Mouse (Mus musculus) thymus, adult 2 months (tissue): ENCODE results near the gene Fam20a. TPM values are rescaled to one million over a fixed set of nuclear protein-coding genes. Genes with fewer than 3 reads are reported as not detected.

Source experiments
- DNase-seq: peaks from one replicate; pipeline ENCODE4 v3.0.0; 2021
- H3K27ac ChIP-seq: fragments of 200-500 bp; 2 replicates; pipeline ENCODE4 v1.5.1; 2012; ENCODE audit warnings: low read length, control low read depth; ENCODE audit not compliant: control insufficient read depth, insufficient read depth
- H3K27me3 ChIP-seq: fragments of 200-500 bp; 2 replicates; pipeline ENCODE4 v1.6.1; 2012; ENCODE audit warnings: mild to moderate bottlenecking, low read length, moderate library complexity, mixed read lengths; ENCODE audit not compliant: control insufficient read depth, insufficient read depth
- H3K36me3 ChIP-seq: fragments of 200-500 bp; 2 replicates; pipeline ENCODE4 v1.6.1; 2012; ENCODE audit warnings: mild to moderate bottlenecking, low read length, moderate library complexity; ENCODE audit not compliant: control insufficient read depth, insufficient read depth
- H3K4me1 ChIP-seq: fragments of 200-500 bp; replicated peaks from 2 replicates; pipeline ENCODE4 v1.6.1; 2012; ENCODE audit warnings: low read length; ENCODE audit not compliant: control insufficient read depth, insufficient read depth
- H3K4me3 ChIP-seq: fragments of 200-500 bp; 2 replicates; pipeline ENCODE4 v1.5.1; 2012; ENCODE audit warnings: mild to moderate bottlenecking, low read length, control low read depth, moderate library complexity; ENCODE audit not compliant: control insufficient read depth, insufficient read depth
- CTCF ChIP-seq: fragments of 200-500 bp; IDR thresholded peaks from 2 replicates; pipeline ENCODE4 v1.5.1; 2012; ENCODE audit warnings: mild to moderate bottlenecking, control low read depth, low read length, moderate library complexity, borderline replicate concordance; ENCODE audit not compliant: control insufficient read depth, poor library complexity, insufficient read depth; ENCODE audit errors: extremely low read depth
- POLR2A ChIP-seq: fragments of 200-500 bp; IDR thresholded peaks from 2 replicates; pipeline ENCODE4 v1.6.1; 2012; ENCODE audit warnings: mild to moderate bottlenecking, low read length, control low read depth, moderate library complexity; ENCODE audit not compliant: control insufficient read depth, poor library complexity, insufficient read depth; ENCODE audit errors: extremely low read depth
- WGBS: fragments of 180-500 bp; shearing (Covaris S2); methylation state at CpG from one replicate; pipeline ENCODE4 v1.1.7; 2018; 5-methylcytosine and 5-hydroxymethylcytosine counted together
- polyA plus RNA-seq: library from polyadenylated mRNA; depleted of rRNA; stranded (reverse); fragments of >200 nt; gene quantifications from 2 replicates; pipeline ENCODE4 v1.2.3, GENCODE M21; 2012

Gene Fam20a
- polyA plus RNA-seq, 1 experiment, result 3.2 TPM

GRCm38 (mm10) chr11:109700761-109701160 is 21.3 kb downstream of the Fam20a start:
- no peaks in the 10 kb centered on the region for H3K4me1 ChIP-seq
- no peaks in the 10 kb centered on the region for H3K27me3 ChIP-seq
- no peaks in the 10 kb centered on the region for H3K36me3 ChIP-seq
- 65% methylated on average over 6 of the region's 6 CpGs for WGBS
- no peak for DNase-seq
- no peak overlapping the region for H3K27ac ChIP-seq
- no peak overlapping the region for H3K4me3 ChIP-seq
- TF ChIP-seq CTCF (no peak), POLR2A (no peak)

- no peak overlapping the region for H3K4me3 ChIP-seq
- DNase-seq, result no peak
- H3K36me3 ChIP-seq, result no peaks in the 10 kb centered on the region
- TF ChIP-seq POLR2A (no peak), CTCF (no peak)
- no peaks in the 10 kb centered on the region for H3K27me3 ChIP-seq
- H3K4me1 ChIP-seq, result no peaks in the 10 kb centered on the region
- H3K27ac ChIP-seq, result no peak overlapping the region
- 82% methylated on average over 2 of the region's 2 CpGs for WGBS
Observed at GRCm38 (mm10) chr11:109699784-109700183, 22.3 kb downstream of the Fam20a start.

- no peak for TF ChIP-seq CTCF
- TF ChIP-seq POLR2A, result no peak
- no peaks in the 10 kb centered on the region for H3K27me3 ChIP-seq
- H3K36me3 ChIP-seq, result no peaks in the 10 kb centered on the region
- no peak for DNase-seq
- H3K27ac ChIP-seq, result no peak overlapping the region
- 93% methylated on average over 10 of the region's 10 CpGs for WGBS
- H3K4me3 ChIP-seq, result no peak overlapping the region
- H3K4me1 ChIP-seq, result no peaks in the 10 kb centered on the region
Observed at GRCm38 (mm10) chr11:109698740-109699139, 23.3 kb downstream of the Fam20a start.

- no peaks in the 10 kb centered on the region for H3K36me3 ChIP-seq
- no peak for DNase-seq
- no peak for TF ChIP-seq POLR2A
- TF ChIP-seq CTCF, result no peak
- H3K4me1 ChIP-seq, result no peaks in the 10 kb centered on the region
- 93% methylated on average over 5 of the region's 5 CpGs for WGBS
- H3K27me3 ChIP-seq, result no peaks in the 10 kb centered on the region
- no peak overlapping the region for H3K4me3 ChIP-seq
- no peak overlapping the region for H3K27ac ChIP-seq
Observed at GRCm38 (mm10) chr11:109697089-109697643, 24.9 kb downstream of the Fam20a start.

GRCm38 (mm10) chr11:109696519-109696918 is 25.6 kb downstream of the Fam20a start:
- H3K4me1 ChIP-seq, result no peaks in the 10 kb centered on the region
- no peak for DNase-seq
- no peaks in the 10 kb centered on the region for H3K36me3 ChIP-seq
- H3K27ac ChIP-seq, result no peak overlapping the region
- 76% methylated on average over 4 of the region's 4 CpGs for WGBS
- H3K27me3 ChIP-seq, result no peaks in the 10 kb centered on the region
- H3K4me3 ChIP-seq, result no peak overlapping the region
- no peak for TF ChIP-seq POLR2A
- no peak for TF ChIP-seq CTCF

GRCm38 (mm10) chr11:109692737-109693136 is 29.3 kb downstream of the Fam20a start:
- no peak overlapping the region for H3K4me3 ChIP-seq
- TF ChIP-seq POLR2A (no peak), CTCF (no peak)
- no peak overlapping the region for H3K27ac ChIP-seq
- no peak for DNase-seq
- H3K27me3 ChIP-seq, result no peaks in the 10 kb centered on the region
- no peaks in the 10 kb centered on the region for H3K36me3 ChIP-seq
- WGBS, result 76% methylated on average over 3 of the region's 3 CpGs
- no peaks in the 10 kb centered on the region for H3K4me1 ChIP-seq

- H3K27me3 ChIP-seq, result no peaks in the 10 kb centered on the region
- H3K4me1 ChIP-seq, result no peaks in the 10 kb centered on the region; the same call in 1 of the 2 replicates
- H3K36me3 ChIP-seq, result no peaks in the 10 kb centered on the region
- no peak overlapping the region for H3K27ac ChIP-seq
- no peak overlapping the region for H3K4me3 ChIP-seq
- WGBS, result 92% methylated on average over 4 of the region's 4 CpGs
- no peak for DNase-seq
- TF ChIP-seq CTCF (no peak), POLR2A (no peak)
Observed at GRCm38 (mm10) chr11:109689539-109689938, 32.5 kb downstream of the Fam20a start.
